Mouse (Mus musculus) gastrocnemius, adult 8-10 months (tissue): ENCODE data around the gene Tef. TPM values are rescaled to one million over a fixed set of nuclear protein-coding genes. Genes with fewer than 3 reads are reported as not detected.

Experiments
- DNase-seq, 2 experiments: peaks; one replicate each; pipeline ENCODE4 v3.0.0; 2022; ENCODE audit warnings: low spot score in 2 of 2
- total RNA-seq, 4 experiments: library from RNA; stranded (reverse); gene quantifications; 2 replicates each; pipeline ENCODE4 v1.2.4; 2022

Tef gene
- total RNA-seq, 4 experiments from 2014 or later, result 191 to 229 (median 196) TPM

GRCm38 (mm10) chr15:81828426-81829207 lies 26.4 kb downstream of the Tef start:
- DNase-seq, result peak in 1 of 2 experiments; percentile 34

- DNase-seq, result no peak
Observed at GRCm38 (mm10) chr15:81829208-81829580, 27.0 kb downstream of the Tef start.

- DNase-seq, result no peak
Observed at GRCm38 (mm10) chr15:81830530-81830929, 28.3 kb downstream of the Tef start.

- peak; percentile 89 to 92 for DNase-seq
Observed at GRCm38 (mm10) chr15:81831136-81831825, 29.1 kb downstream of the Tef start.

- no peak for DNase-seq
Observed at GRCm38 (mm10) chr15:81832219-81832618, 30.0 kb downstream of the Tef start.

DNA sequence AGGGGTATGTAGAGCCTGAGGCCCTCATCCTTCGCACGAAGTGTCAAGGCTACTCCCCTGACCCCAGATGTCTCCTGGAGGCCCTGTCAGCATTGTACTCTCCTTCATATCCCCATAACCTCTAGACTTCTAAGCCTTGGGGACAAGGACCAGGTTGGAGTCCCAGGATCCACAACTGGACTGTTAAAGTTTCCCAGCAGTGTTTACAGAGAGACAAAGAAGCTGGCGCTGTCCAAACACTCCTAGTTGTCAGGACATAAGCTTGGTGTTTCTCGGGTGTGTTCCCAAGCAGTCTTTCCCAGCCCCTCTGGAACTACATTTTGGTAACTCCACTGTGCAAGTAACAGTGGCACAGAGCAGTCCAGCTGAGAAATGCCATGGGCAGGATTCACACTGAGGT lies 31.3 kb downstream of the Tef start:
- DNase-seq, result no peak

GRCm38 (mm10) chr15:81834171-81834841 lies 32.1 kb downstream of the Tef start:
- DNase-seq, result peak; percentile 73 to 87

DNA sequence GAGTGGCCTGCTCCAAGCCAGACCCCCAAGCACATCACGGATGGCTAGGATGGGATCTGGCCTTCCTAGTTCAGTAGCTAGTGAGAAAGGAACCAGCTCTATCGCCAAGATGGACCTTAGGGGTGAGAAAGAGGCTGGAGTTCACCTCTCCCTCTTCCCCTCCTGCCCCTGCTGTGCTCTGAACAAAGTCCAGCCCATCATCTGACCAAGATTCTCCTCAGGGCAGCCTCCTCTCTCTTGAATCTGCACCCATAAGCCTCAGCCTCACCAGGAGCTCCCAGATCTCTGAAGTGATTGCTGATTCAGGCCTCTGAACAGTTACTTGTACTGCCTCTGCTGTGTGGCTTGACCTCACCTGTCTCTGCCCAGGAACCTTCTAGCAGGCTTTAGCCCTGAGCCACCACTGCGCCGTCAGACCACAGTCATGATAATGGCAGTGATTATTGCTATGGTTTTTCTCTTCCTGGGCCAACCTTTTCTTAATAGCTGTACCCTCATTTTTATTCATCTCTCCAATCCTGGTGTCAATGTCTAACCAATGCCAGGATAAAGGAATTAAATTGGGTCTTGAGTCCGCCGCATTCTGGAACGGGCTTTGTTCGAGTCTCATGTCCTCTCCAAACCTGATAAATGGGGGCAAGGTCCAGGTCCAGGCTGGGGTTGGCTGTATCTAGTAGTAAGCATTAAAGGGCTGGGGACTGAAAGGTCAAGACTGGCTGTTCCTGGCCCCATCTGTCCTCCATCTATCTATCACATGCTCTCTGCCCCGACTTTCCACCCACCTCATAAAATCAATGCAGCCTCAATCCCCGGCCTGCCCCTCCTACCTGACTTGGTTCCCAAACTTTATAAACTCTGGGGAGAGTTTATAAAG lies 33.0 kb downstream of the Tef start:
- peak in 1 of 2 experiments; percentile 55 for DNase-seq

DNA sequence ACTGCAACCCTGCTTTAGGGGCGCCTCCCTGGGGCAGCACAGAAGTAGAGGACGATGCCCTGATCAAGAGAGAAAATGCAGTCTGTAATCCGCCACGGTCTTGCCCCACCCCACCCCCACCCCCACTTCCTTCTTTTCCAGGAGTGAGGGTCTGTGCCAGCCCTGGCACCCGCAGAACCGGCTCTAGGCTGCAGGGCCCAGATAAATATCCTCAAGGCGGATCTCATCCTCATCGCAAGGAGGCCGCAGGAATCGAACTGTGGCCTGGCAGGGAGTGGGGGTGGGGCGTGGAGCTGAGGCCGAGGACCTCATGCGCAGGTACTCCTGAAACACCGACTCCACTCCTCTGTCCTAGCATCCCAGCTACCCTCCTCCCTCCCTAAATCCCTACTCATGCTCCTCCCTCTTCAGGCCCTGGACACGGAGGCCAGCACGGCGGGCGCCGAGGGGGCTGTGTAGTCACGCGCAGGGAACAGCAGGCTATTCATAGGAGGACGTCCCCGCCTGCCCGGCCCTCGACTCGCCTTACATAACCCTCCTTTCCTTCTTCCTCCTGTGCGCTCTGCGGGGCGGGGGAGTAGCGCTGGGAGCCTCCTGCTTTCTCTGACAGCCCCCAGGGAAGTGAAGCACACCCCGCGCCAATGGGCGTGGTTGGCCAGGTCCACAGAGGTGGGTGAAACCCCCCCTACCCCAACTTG lies 34.1 kb downstream of the Tef start:
- peak; percentile 93 to 97 for DNase-seq

DNA sequence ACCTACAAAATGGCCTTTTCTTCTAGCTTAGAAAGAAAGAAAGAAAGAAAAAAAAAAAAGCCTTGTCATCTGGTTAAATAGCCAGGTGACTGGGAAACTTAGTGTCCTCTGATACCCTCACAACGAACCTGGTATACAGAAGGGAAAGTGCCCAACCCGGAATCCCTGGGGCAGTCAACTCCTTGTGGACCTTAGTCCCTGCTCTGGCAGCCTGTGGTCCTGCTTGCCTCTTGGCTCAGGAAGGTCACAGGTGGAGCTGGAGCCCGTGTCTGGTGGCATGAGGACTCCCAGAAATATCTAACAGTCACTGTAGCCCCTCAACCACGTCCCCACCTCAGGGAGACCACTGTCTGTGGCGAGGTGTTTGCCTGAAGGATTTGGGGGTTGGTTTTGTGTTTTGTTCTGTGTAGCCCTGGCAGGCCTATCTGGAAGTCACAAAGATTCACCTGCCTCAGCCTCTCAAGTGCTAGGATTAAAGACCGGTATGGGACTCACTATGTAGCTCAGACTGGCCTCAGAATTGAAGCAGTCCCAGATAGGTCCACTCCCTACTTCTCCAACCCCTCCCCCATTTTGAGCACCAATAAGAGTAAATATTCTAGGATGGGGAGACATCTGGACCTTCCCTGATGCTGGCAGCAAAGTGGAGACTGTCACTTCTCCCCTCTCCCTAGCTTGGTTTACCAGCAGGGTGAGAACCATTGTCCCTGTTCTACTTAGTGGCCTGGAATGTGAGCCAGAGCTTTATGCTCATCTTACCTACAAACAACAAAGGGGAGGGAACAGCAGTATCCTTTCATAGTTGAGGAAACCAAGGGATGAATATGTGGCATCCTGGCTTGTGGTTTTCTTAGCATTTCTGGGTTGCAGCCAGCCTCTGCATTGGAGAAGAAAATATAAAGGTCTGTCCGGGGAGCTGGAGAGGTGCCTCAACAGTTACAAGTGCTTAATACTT lies 35.0 kb downstream of the Tef start:
- no peak for DNase-seq

- no peak for DNase-seq
Observed at GRCm38 (mm10) chr15:81838554-81839235, 36.5 kb downstream of the Tef start.

DNA sequence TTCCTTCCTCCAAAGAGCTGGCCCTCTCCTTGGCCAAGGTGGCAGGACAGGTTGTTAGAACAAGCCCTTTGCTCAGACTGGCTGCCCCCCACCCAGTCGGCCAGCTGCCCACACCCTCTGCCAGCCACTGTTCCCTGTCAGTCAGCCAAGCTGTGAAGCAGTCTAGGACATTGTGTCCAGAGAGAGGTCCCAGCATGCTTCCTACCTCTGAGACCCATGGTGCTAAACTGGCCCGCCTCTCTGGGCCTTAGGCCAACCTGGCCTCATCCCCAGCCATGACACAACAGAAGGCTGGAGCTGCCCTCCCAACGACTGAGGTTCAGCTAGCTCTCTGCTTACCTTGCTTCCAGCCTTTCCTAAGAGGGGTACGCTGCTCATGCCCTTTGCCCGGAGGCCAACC lies 37.4 kb downstream of the Tef start:
- peak; percentile 95 to 97 for DNase-seq

- DNase-seq, result no peak
Observed at GRCm38 (mm10) chr15:81840306-81840705, 38.1 kb downstream of the Tef start.

DNA sequence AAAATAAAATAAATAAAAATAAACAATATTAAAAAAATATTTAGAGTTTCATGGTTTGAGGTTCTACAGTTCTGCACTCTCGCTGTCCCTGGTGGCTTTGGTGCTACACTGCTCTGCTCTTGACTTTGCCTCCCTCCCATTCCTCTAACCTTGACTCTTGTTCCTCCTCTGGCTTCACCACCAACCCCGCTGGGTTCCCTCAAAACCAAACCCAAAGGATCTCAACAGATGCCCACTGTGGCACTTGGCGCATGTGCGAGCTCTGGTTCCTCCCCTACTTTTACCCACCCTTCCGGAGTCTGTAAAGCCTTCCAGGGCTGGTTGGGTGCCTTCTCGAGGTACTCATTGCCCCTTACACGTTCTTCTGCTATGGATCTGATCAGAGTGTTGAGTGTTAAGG lies 40.1 kb downstream of the Tef start:
- no peak for DNase-seq

- DNase-seq, result no peak
Observed at GRCm38 (mm10) chr15:81845033-81845625, 42.9 kb downstream of the Tef start.

DNA sequence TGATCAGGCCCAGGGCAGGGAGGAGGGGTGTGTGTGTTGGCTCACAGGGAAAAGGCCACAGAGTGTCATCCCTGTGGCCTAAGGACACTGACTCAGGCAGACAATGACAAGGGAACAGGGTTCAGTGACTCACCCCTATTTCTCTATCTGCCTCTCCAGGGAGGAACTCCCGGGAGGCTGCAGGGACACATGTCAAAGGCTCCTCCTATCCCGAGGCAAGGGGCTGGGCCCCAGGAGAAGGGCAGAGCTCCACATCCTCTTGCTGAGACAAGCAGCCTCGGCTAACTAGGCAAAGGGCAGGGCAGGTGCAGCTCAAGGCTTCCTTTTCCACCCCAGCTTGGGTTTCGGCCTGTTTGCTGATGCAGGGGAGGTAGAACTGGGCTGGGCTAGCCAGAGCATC lies 43.5 kb downstream of the Tef start:
- peak; percentile 80 to 87 for DNase-seq

- no peak for DNase-seq
Observed at GRCm38 (mm10) chr15:81846755-81847154, 44.5 kb downstream of the Tef start.

DNA sequence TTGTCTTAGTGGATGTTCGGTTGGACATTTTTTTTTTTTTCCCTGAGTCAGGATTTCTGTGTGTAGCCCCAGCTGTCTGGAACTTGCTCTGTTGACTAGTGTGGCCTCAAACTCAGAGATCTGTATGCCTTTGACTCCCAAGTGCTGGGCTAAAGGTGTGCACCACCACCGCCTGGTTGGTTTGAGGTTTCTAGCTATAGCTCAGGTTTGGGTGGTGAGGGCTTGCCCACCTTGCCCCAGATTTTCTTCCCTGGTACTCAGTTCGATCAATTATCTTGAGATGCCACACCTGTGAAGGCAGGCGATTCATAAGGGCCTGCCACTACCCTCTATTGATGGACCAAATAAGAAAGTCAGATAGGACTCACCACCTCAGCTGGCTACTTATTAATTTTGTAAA lies 44.9 kb downstream of the Tef start:
- DNase-seq, result no peak

DNA sequence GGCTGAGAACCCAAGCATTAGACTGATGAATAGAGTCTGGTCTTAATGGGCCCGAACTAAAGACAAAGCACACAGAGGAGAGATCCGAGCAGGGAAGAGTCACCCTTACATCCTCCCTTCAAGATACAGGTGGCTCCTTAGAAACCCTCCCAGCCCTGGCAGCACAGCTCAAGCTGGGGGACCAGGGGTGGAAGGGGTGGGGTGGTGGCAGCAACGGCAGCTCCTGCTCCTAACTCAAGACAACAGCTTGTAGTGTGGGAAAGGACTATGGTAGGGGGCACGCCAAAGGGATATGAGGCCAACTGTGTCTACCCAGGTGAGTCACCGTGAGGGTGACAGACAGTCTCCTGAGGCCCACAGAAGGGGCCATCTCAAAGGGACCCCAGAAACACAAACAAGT lies 45.6 kb downstream of the Tef start:
- DNase-seq, result no peak
